Mouse (Mus musculus): Measurements from ENCODE around the gene Ehmt2. TPM values are rescaled to one million over a fixed set of nuclear protein-coding genes. Genes with fewer than 3 reads are reported as not detected.

The Ehmt2 gene
- total RNA-seq, 2 experiments from 2014 or later = 72.4 to 108 TPM

Other genes starting within 250 kb of the Ehmt2 start
Only the 30 nearest of the 37 such genes appear.
- 0.12 and 0.27 TPM in 2 replicates for gene C4b, start 154.6 kb upstream of the Ehmt2 start, total RNA-seq (2015)
- 0.03 and 0.12 TPM in 2 replicates for gene C4b, start 154.6 kb upstream of the Ehmt2 start, total RNA-seq (2017)
- not detected in 2 replicates for gene Cyp21a1, start 93.9 kb upstream of the Ehmt2 start, total RNA-seq (2015)
- gene Cyp21a1, start 93.9 kb upstream of the Ehmt2 start, total RNA-seq (2017) = not detected in 2 replicates
- gene Stk19, start 61.5 kb upstream of the Ehmt2 start, total RNA-seq (2015) = 19.6 and 27.3 TPM in 2 replicates
- gene Stk19, start 61.5 kb upstream of the Ehmt2 start, total RNA-seq (2017) = 17.0 and 31.8 TPM in 2 replicates
- gene Dxo, start 61.5 kb upstream of the Ehmt2 start, total RNA-seq (2015) = 20.2 and 33.2 TPM in 2 replicates
- gene Dxo, start 61.5 kb upstream of the Ehmt2 start, total RNA-seq (2017) = 18.8 and 28.9 TPM in 2 replicates
- gene Skiv2l, start 48.3 kb upstream of the Ehmt2 start, total RNA-seq (2015) = 10.2 and 12.8 TPM in 2 replicates
- 31.2 and 35.7 TPM in 2 replicates for gene Skiv2l, start 48.3 kb upstream of the Ehmt2 start, total RNA-seq (2017)
- gene Nelfe, start 48.1 kb upstream of the Ehmt2 start, total RNA-seq (2015) = 65.8 and 70.7 TPM in 2 replicates
- 39.9 and 40.8 TPM in 2 replicates for gene Nelfe, start 48.1 kb upstream of the Ehmt2 start, total RNA-seq (2017)
- gene Cfb, start 36.0 kb upstream of the Ehmt2 start, total RNA-seq (2015) = not detected in 2 replicates
- not detected in 2 replicates for gene Cfb, start 36.0 kb upstream of the Ehmt2 start, total RNA-seq (2017)
- gene Zbtb12, start 19.0 kb upstream of the Ehmt2 start, total RNA-seq (2015) = 7.7 and 9.9 TPM in 2 replicates
- 13.6 and 15.1 TPM in 2 replicates for gene Zbtb12, start 19.0 kb upstream of the Ehmt2 start, total RNA-seq (2017)
- not detected in 2 replicates for gene Gm20547, start 16.4 kb upstream of the Ehmt2 start, total RNA-seq (2015)
- gene Gm20547, start 16.4 kb upstream of the Ehmt2 start, total RNA-seq (2017) = not detected in 2 replicates
- gene C2, start 204 bp upstream of the Ehmt2 start, total RNA-seq (2015) = 5.1 and 7.8 TPM in 2 replicates
- 1.6 and 1.9 TPM in 2 replicates for gene C2, start 204 bp upstream of the Ehmt2 start, total RNA-seq (2017)
- 0.81 and 1.8 TPM in 2 replicates for gene Slc44a4, start 16.0 kb downstream of the Ehmt2 start, total RNA-seq (2015)
- 0.61 and 0.75 TPM in 2 replicates for gene Slc44a4, start 16.0 kb downstream of the Ehmt2 start, total RNA-seq (2017)
- 21.6 and 24.5 TPM in 2 replicates for gene Neu1, start 32.8 kb downstream of the Ehmt2 start, total RNA-seq (2015)
- 28.4 and 29.8 TPM in 2 replicates for gene Neu1, start 32.8 kb downstream of the Ehmt2 start, total RNA-seq (2017)
- 19.3 and 27.4 TPM in 2 replicates for gene Hspa1b, start 60.8 kb downstream of the Ehmt2 start, total RNA-seq (2015)
- gene Hspa1b, start 60.8 kb downstream of the Ehmt2 start, total RNA-seq (2017) = 22.7 and 24.4 TPM in 2 replicates
- not detected in 2 replicates for gene Gm20481, start 71.4 kb downstream of the Ehmt2 start, total RNA-seq (2015)
- not detected in 2 replicates for gene Gm20481, start 71.4 kb downstream of the Ehmt2 start, total RNA-seq (2017)
- gene Hspa1a, start 73.7 kb downstream of the Ehmt2 start, total RNA-seq (2015) = 8.4 and 14.5 TPM in 2 replicates
- 20.8 and 29.4 TPM in 2 replicates for gene Hspa1a, start 73.7 kb downstream of the Ehmt2 start, total RNA-seq (2017)
- gene Hspa1l, start 74.2 kb downstream of the Ehmt2 start, total RNA-seq (2015) = not detected in 2 replicates
- gene Hspa1l, start 74.2 kb downstream of the Ehmt2 start, total RNA-seq (2017) = not detected in 2 replicates
- gene Lsm2, start 83.4 kb downstream of the Ehmt2 start, total RNA-seq (2015) = 187 and 253 TPM in 2 replicates
- 71.7 and 78.0 TPM in 2 replicates for gene Lsm2, start 83.4 kb downstream of the Ehmt2 start, total RNA-seq (2017)
- gene Vars, start 102.5 kb downstream of the Ehmt2 start, total RNA-seq (2015) = 60.5 and 77.5 TPM in 2 replicates
- 239 and 292 TPM in 2 replicates for gene Vars, start 102.5 kb downstream of the Ehmt2 start, total RNA-seq (2017)
- not detected in 2 replicates for gene Vwa7, start 118.1 kb downstream of the Ehmt2 start, total RNA-seq (2015)
- 0.17 TPM in 1 of 2 replicates, not detected in the other for gene Vwa7, start 118.1 kb downstream of the Ehmt2 start, total RNA-seq (2017)
- 0.93 and 1.9 TPM in 2 replicates for gene Sapcd1, start 129.5 kb downstream of the Ehmt2 start, total RNA-seq (2015)
- 1.5 TPM in 1 of 2 replicates, not detected in the other for gene Sapcd1, start 129.5 kb downstream of the Ehmt2 start, total RNA-seq (2017)
- 4.2 and 5.7 TPM in 2 replicates for gene Msh5, start 148.3 kb downstream of the Ehmt2 start, total RNA-seq (2015)
- gene Msh5, start 148.3 kb downstream of the Ehmt2 start, total RNA-seq (2017) = 2.4 and 3.5 TPM in 2 replicates
- gene Clic1, start 151.5 kb downstream of the Ehmt2 start, total RNA-seq (2015) = 209 and 248 TPM in 2 replicates
- gene Clic1, start 151.5 kb downstream of the Ehmt2 start, total RNA-seq (2017) = 225 and 254 TPM in 2 replicates
- 1.8 and 2.6 TPM in 2 replicates for gene Ddah2, start 160.6 kb downstream of the Ehmt2 start, total RNA-seq (2015)
- 1.9 and 3.5 TPM in 2 replicates for gene Ddah2, start 160.6 kb downstream of the Ehmt2 start, total RNA-seq (2017)
- not detected in 2 replicates for gene Ly6g6c, start 166.9 kb downstream of the Ehmt2 start, total RNA-seq (2015)
- not detected in 2 replicates for gene Ly6g6c, start 166.9 kb downstream of the Ehmt2 start, total RNA-seq (2017)
- not detected in 2 replicates for gene Mpig6b, start 167.7 kb downstream of the Ehmt2 start, total RNA-seq (2015)
- gene Mpig6b, start 167.7 kb downstream of the Ehmt2 start, total RNA-seq (2017) = not detected in 2 replicates
- not detected in 2 replicates for gene Ly6g6e, start 178.4 kb downstream of the Ehmt2 start, total RNA-seq (2015)
- gene Ly6g6e, start 178.4 kb downstream of the Ehmt2 start, total RNA-seq (2017) = not detected in 2 replicates
- gene Ly6g6d, start 179.6 kb downstream of the Ehmt2 start, total RNA-seq (2015) = not detected in 2 replicates
- gene Ly6g6d, start 179.6 kb downstream of the Ehmt2 start, total RNA-seq (2017) = not detected in 2 replicates
- gene Ly6g6f, start 187.1 kb downstream of the Ehmt2 start, total RNA-seq (2015) = not detected in 2 replicates
- gene Ly6g6f, start 187.1 kb downstream of the Ehmt2 start, total RNA-seq (2017) = not detected in 2 replicates
- gene Abhd16a, start 190.8 kb downstream of the Ehmt2 start, total RNA-seq (2015) = 17.5 and 21.1 TPM in 2 replicates
- gene Abhd16a, start 190.8 kb downstream of the Ehmt2 start, total RNA-seq (2017) = 22.7 and 26.0 TPM in 2 replicates
- gene Ly6g5c, start 209.8 kb downstream of the Ehmt2 start, total RNA-seq (2015) = not detected in 2 replicates
- not detected in 2 replicates for gene Ly6g5c, start 209.8 kb downstream of the Ehmt2 start, total RNA-seq (2017)